Mouse (Mus musculus) stomach, postnatal 0 days (tissue): ENCODE data around the gene Galnt2. TPM values are rescaled to one million over a fixed set of nuclear protein-coding genes. Genes with fewer than 3 reads are reported as not detected.

Experiments
- ATAC-seq: fragments of 200-750 bp; cut with Nextera tagmentation; 2 replicates; pipeline ENCODE4 v1.8.0; 2017; ENCODE audit not compliant: low FRiP score, low TSS enrichment
- DNase-seq: peaks from one replicate; pipeline ENCODE4 v3.0.0-alpha.2; 2016; ENCODE audit warnings: low spot score
- H3K27ac ChIP-seq: fragments of 300-500 bp; sonication (generic); replicated peaks from 2 replicates; pipeline ENCODE4 v1.5.1; 2014; ENCODE audit warnings: mild to moderate bottlenecking, control low read depth
- H3K27me3 ChIP-seq: fragments of 300-500 bp; sonication (generic); 2 replicates; pipeline ENCODE4 v1.6.1; 2014; ENCODE audit warnings: low read length; ENCODE audit not compliant: control insufficient read depth, insufficient read depth
- H3K36me3 ChIP-seq: fragments of 300-500 bp; sonication (generic); 2 replicates; pipeline ENCODE4 v1.6.1; 2014; ENCODE audit warnings: low read length, mixed read lengths; ENCODE audit not compliant: control insufficient read depth, insufficient read depth
- H3K4me1 ChIP-seq: fragments of 300-500 bp; sonication (generic); replicated peaks from 2 replicates; pipeline ENCODE4 v1.6.1; 2014; ENCODE audit warnings: antibody characterized with exemption; ENCODE audit not compliant: control insufficient read depth, insufficient read depth
- H3K4me2 ChIP-seq: fragments of 300-500 bp; sonication (generic); replicated peaks from 2 replicates; pipeline ENCODE4 v1.6.1; 2014; ENCODE audit warnings: low read depth, mild to moderate bottlenecking, control low read depth, moderate library complexity
- H3K4me3 ChIP-seq: fragments of 300-500 bp; sonication (generic); 2 replicates; pipeline ENCODE4 v1.5.1; 2014; ENCODE audit warnings: low read depth, low read length, control low read depth
- H3K9ac ChIP-seq: fragments of 300-500 bp; sonication (generic); 2 replicates; pipeline ENCODE4 v1.6.1; 2014; ENCODE audit warnings: mild to moderate bottlenecking, low read length, control low read depth, mixed read lengths
- H3K9me3 ChIP-seq: fragments of 300-500 bp; sonication (generic); 2 replicates; pipeline ENCODE4 v1.6.1; 2016; ENCODE audit warnings: low read length; ENCODE audit not compliant: control insufficient read depth
- CTCF ChIP-seq: IDR thresholded peaks from 2 replicates; pipeline ENCODE4 v1.5.1; 2016; ENCODE audit warnings: antibody characterized with exemption, low read depth, mild to moderate bottlenecking, moderate library complexity
- EP300 ChIP-seq: optimal IDR thresholded peaks from 2 replicates; pipeline ENCODE3; 2016; ENCODE audit warnings: antibody characterized with exemption
- WGBS: fragments of 180-500 bp; shearing (Covaris S2); extraction: QIAGEN DNeasy Blood & Tissue Kit; methylation state at CpG from one replicate; pipeline ENCODE4 v1.1.7; 2014; 5-methylcytosine and 5-hydroxymethylcytosine counted together
- polyA plus RNA-seq: library from polyadenylated mRNA; unstranded; fragments of >200 nt; fragmentation: Nextera tagmentation; extraction: Ambion mirVana; gene quantifications from 2 replicates; pipeline ENCODE4 v1.2.1, GENCODE M21; 2015

Galnt2 gene
- polyA plus RNA-seq, 1 experiment from 2014 or later = 48.6 TPM

- DNase-seq (no peak), ATAC-seq (no peak)
- 90% methylated on average over 7 of the region's 7 CpGs for WGBS
- Histone ChIP-seq H3K9ac (no peak overlapping the region), H3K36me3 (no peaks in the 10 kb centered on the region), H3K4me1 (peaks cover 3% of the 10 kb centered on the region; the same call in 1 of the 2 replicates), H3K9me3 (no peaks in the 10 kb centered on the region), H3K27me3 (no peaks in the 10 kb centered on the region), H3K4me3 (no peak overlapping the region), H3K27ac (no peak overlapping the region), H3K4me2 (no peak overlapping the region)
- TF ChIP-seq CTCF = no peak
- TF ChIP-seq EP300 = no peak
Observed at GRCm38 (mm10) chr8:124198230-124198629, 33.0 kb upstream of the Galnt2 start.

GRCm38 (mm10) chr8:124200400-124200799 lies 30.8 kb upstream of the Galnt2 start:
- no peak for DNase-seq
- Histone ChIP-seq H3K4me1 (peaks cover 3% of the 10 kb centered on the region; the same call in 1 of the 2 replicates), H3K27ac (no peak overlapping the region), H3K4me2 (no peak overlapping the region), H3K9me3 (no peaks in the 10 kb centered on the region), H3K9ac (no peak overlapping the region), H3K27me3 (no peaks in the 10 kb centered on the region), H3K4me3 (no peak overlapping the region), H3K36me3 (no peaks in the 10 kb centered on the region)
- 14% methylated on average over 7 of the region's 7 CpGs for WGBS
- TF ChIP-seq EP300 (no peak), CTCF (no peak)
- no peak for ATAC-seq

GRCm38 (mm10) chr8:124201706-124202105 lies 29.5 kb upstream of the Galnt2 start:
- H3K4me1 ChIP-seq = 0 out of 2 replicates have a peak, but pooled peaks cover 1% of the 10 kb centered on the region
- 44% methylated on average over 8 of the region's 8 CpGs for WGBS
- no peaks in the 10 kb centered on the region for H3K27me3 ChIP-seq
- no peaks in the 10 kb centered on the region for H3K9me3 ChIP-seq
- no peak for DNase-seq
- no peak for TF ChIP-seq CTCF
- TF ChIP-seq EP300 = no peak
- ATAC-seq = peak; percentile 28; the same call in 1 of the 2 replicates
- no peak overlapping the region for H3K9ac ChIP-seq
- H3K4me3 ChIP-seq = no peak overlapping the region
- no peaks in the 10 kb centered on the region for H3K36me3 ChIP-seq
- no peak overlapping the region for H3K27ac ChIP-seq
- H3K4me2 ChIP-seq = no peak overlapping the region

- Histone ChIP-seq H3K27ac (0 out of 2 replicates have a peak overlapping the region, but pooled peaks have one; percentile 30), H3K4me1 (no peaks in the 10 kb centered on the region), H3K27me3 (no peaks in the 10 kb centered on the region), H3K9ac (no peak overlapping the region), H3K9me3 (no peaks in the 10 kb centered on the region), H3K4me2 (no peak overlapping the region), H3K4me3 (no peak overlapping the region), H3K36me3 (no peaks in the 10 kb centered on the region)
- 49% methylated on average over 5 of the region's 5 CpGs for WGBS
- 0 out of 2 replicates have a peak, but pooled peaks have one; percentile 38 for ATAC-seq
- DNase-seq = no peak
- TF ChIP-seq CTCF (no peak), EP300 (no peak)
Observed at GRCm38 (mm10) chr8:124202895-124203294, 28.3 kb upstream of the Galnt2 start.

GRCm38 (mm10) chr8:124204001-124204601 lies 27.1 kb upstream of the Galnt2 start:
- Histone ChIP-seq H3K9ac (no peak overlapping the region), H3K4me2 (no peak overlapping the region), H3K9me3 (no peaks in the 10 kb centered on the region), H3K4me3 (no peak overlapping the region), H3K27ac (no peak overlapping the region), H3K27me3 (no peaks in the 10 kb centered on the region), H3K4me1 (no peaks in the 10 kb centered on the region), H3K36me3 (no peaks in the 10 kb centered on the region)
- WGBS = 88% methylated on average over 13 of the region's 13 CpGs
- DNase-seq (no peak), ATAC-seq (no peak)
- TF ChIP-seq CTCF = no peak
- TF ChIP-seq EP300 = no peak

- H3K27me3 ChIP-seq = no peaks in the 10 kb centered on the region
- ATAC-seq (no peak), DNase-seq (no peak)
- H3K36me3 ChIP-seq = no peaks in the 10 kb centered on the region
- no peak overlapping the region for H3K4me3 ChIP-seq
- no peak overlapping the region for H3K9ac ChIP-seq
- H3K4me2 ChIP-seq = no peak overlapping the region
- H3K4me1 ChIP-seq = no peaks in the 10 kb centered on the region
- H3K9me3 ChIP-seq = no peaks in the 10 kb centered on the region
- 43% methylated on average over 2 of the region's 2 CpGs for WGBS
- no peak overlapping the region for H3K27ac ChIP-seq
- no peak for TF ChIP-seq EP300
- no peak for TF ChIP-seq CTCF
Observed at GRCm38 (mm10) chr8:124212148-124212547, 19.0 kb upstream of the Galnt2 start.
